Mouse (Mus musculus) bone marrow, adult 2 months (tissue): Measurements from ENCODE around the gene Wdr45b.

Source experiments
- CTCF ChIP-seq: fragments of 200-500 bp; IDR thresholded peaks from 2 replicates; pipeline ENCODE4 v1.5.1; 2011; ENCODE audit warnings: low read length, control low read depth; ENCODE audit not compliant: control insufficient read depth, insufficient read depth
- POLR2A ChIP-seq: fragments of 200-500 bp; IDR thresholded peaks from 2 replicates; pipeline ENCODE4 v1.6.1; 2011; ENCODE audit warnings: low read depth, mild to moderate bottlenecking, control low read depth, low read length, borderline replicate concordance; ENCODE audit not compliant: control insufficient read depth

- TF ChIP-seq POLR2A = no peak
- TF ChIP-seq CTCF = no peak
Observed at GRCm38 (mm10) chr11:121277516-121277915, 76.7 kb downstream of the Wdr45b start.
